Mouse (Mus musculus) liver, embryonic 13.5 days (tissue): ENCODE results near the gene Tdg. TPM values are rescaled to one million over a fixed set of nuclear protein-coding genes. Genes with fewer than 3 reads are reported as not detected.

ENCODE experiments used
- ATAC-seq: fragments of 200-750 bp; cut with Nextera tagmentation; 2 replicates; pipeline ENCODE4 v1.8.0; 2017; ENCODE audit warnings: low read depth, mild to moderate bottlenecking, moderate number of reproducible peaks, moderate library complexity
- DNase-seq: peaks from one replicate; pipeline ENCODE4 v3.0.0; 2022
- H3K27ac ChIP-seq: fragments of 300-500 bp; sonication (generic); 2 replicates; pipeline ENCODE4 v1.5.1; 2015; ENCODE audit warnings: moderate library complexity, mild to moderate bottlenecking, inconsistent platforms
- H3K27me3 ChIP-seq: fragments of 300-500 bp; sonication (generic); 2 replicates; pipeline ENCODE4 v1.6.1; 2015; ENCODE audit warnings: mild to moderate bottlenecking, inconsistent platforms
- H3K36me3 ChIP-seq: fragments of 300-500 bp; sonication (generic); 2 replicates; pipeline ENCODE4 v1.6.1; 2015; ENCODE audit warnings: mild to moderate bottlenecking, inconsistent platforms
- H3K4me1 ChIP-seq: fragments of 300-500 bp; sonication (generic); replicated peaks from 2 replicates; pipeline ENCODE4 v1.6.1; 2015; ENCODE audit warnings: inconsistent platforms
- H3K4me2 ChIP-seq: fragments of 300-500 bp; sonication (generic); 2 replicates; pipeline ENCODE4 v1.6.1; 2015; ENCODE audit warnings: inconsistent platforms, mild to moderate bottlenecking, moderate library complexity
- H3K4me3 ChIP-seq: fragments of 300-500 bp; sonication (generic); replicated peaks from 2 replicates; pipeline ENCODE4 v1.5.1; 2015; ENCODE audit warnings: mild to moderate bottlenecking, inconsistent platforms
- H3K9ac ChIP-seq: fragments of 300-500 bp; sonication (generic); 2 replicates; pipeline ENCODE4 v1.6.1; 2015; ENCODE audit warnings: mild to moderate bottlenecking, inconsistent platforms
- H3K9me3 ChIP-seq: fragments of 300-500 bp; sonication (generic); replicated peaks from 2 replicates; pipeline ENCODE4 v1.6.1; 2016; ENCODE audit warnings: inconsistent platforms
- WGBS: fragments of 180-500 bp; shearing (Covaris S2); methylation state at CpG from one replicate; pipeline ENCODE4 v1.1.7; 2015; ENCODE audit not compliant: insufficient replicate concordance; 5-methylcytosine and 5-hydroxymethylcytosine counted together
- polyA plus RNA-seq: library from polyadenylated mRNA; unstranded; fragments of >200 nt; fragmentation: Nextera tagmentation; extraction: Ambion mirVana; gene quantifications from 2 replicates; pipeline ENCODE4 v1.2.1, GENCODE M21; 2015

The Tdg gene
- polyA plus RNA-seq, 1 experiment from 2014 or later, result 52.0 TPM

GRCm38 (mm10) chr10:82666436-82667234, 37.0 kb downstream of the Tdg start:
- H3K27ac ChIP-seq, result no peak overlapping the region
- no peaks in the 10 kb centered on the region for H3K36me3 ChIP-seq
- H3K9me3 ChIP-seq, result no peaks in the 10 kb centered on the region
- peak; percentile 58 for DNase-seq
- H3K9ac ChIP-seq, result peak overlapping the region; percentile 41; the same call in 1 of the 2 replicates
- WGBS, result 15% methylated on average over 22 of the region's 22 CpGs
- peaks cover 5% of the 10 kb centered on the region for H3K4me1 ChIP-seq
- ATAC-seq, result peak; percentile 82
- H3K4me3 ChIP-seq, result no peak overlapping the region
- H3K4me2 ChIP-seq, result peak overlapping the region; percentile 51
- no peaks in the 10 kb centered on the region for H3K27me3 ChIP-seq

- H3K4me1 ChIP-seq, result peaks cover 5% of the 10 kb centered on the region
- DNase-seq, result no peak
Measured at GRCm38 (mm10) chr10:82670205-82670604, 40.6 kb downstream of the Tdg start.

GRCm38 (mm10) chr10:82676949-82677348, 47.3 kb downstream of the Tdg start:
- no peak overlapping the region for H3K4me3 ChIP-seq
- H3K27me3 ChIP-seq, result no peaks in the 10 kb centered on the region; the same call in 1 of the 2 replicates
- H3K4me2 ChIP-seq, result no peak overlapping the region
- no peak for ATAC-seq
- no peaks in the 10 kb centered on the region for H3K36me3 ChIP-seq
- no peak for DNase-seq
- WGBS, result 66% methylated on average over 6 of the region's 6 CpGs
- H3K9ac ChIP-seq, result no peak overlapping the region
- no peaks in the 10 kb centered on the region for H3K9me3 ChIP-seq
- no peak overlapping the region for H3K27ac ChIP-seq
- no peaks in the 10 kb centered on the region for H3K4me1 ChIP-seq

More at GRCm38 (mm10) chr10:82670205-82670604, 40.6 kb downstream of the Tdg start:
- ATAC-seq, result no peak
- Histone ChIP-seq H3K9ac (no peak overlapping the region), H3K4me2 (no peak overlapping the region), H3K9me3 (no peaks in the 10 kb centered on the region), H3K27ac (no peak overlapping the region), H3K27me3 (no peaks in the 10 kb centered on the region), H3K36me3 (no peaks in the 10 kb centered on the region), H3K4me3 (no peak overlapping the region)
- 34% methylated on average over 6 of the region's 6 CpGs for WGBS

GRCm38 (mm10) chr10:82680769-82681168, 51.1 kb downstream of the Tdg start:
- no peak overlapping the region for H3K9ac ChIP-seq
- H3K4me2 ChIP-seq, result no peak overlapping the region
- H3K4me1 ChIP-seq, result peaks cover 10% of the 10 kb centered on the region
- DNase-seq, result no peak
- no peaks in the 10 kb centered on the region for H3K36me3 ChIP-seq
- no peak overlapping the region for H3K4me3 ChIP-seq
- H3K27ac ChIP-seq, result no peak overlapping the region
- 73% methylated on average over 5 of the region's 5 CpGs for WGBS
- no peaks in the 10 kb centered on the region; the same call in 1 of the 2 replicates for H3K27me3 ChIP-seq
- H3K9me3 ChIP-seq, result no peaks in the 10 kb centered on the region
- no peak for ATAC-seq

GRCm38 (mm10) chr10:82681639-82682038, 52.0 kb downstream of the Tdg start:
- DNase-seq (no peak), ATAC-seq (no peak)
- H3K27ac ChIP-seq, result no peak overlapping the region

GRCm38 (mm10) chr10:82685440-82685839, 55.8 kb downstream of the Tdg start:
- H3K36me3 ChIP-seq, result no peaks in the 10 kb centered on the region
- peaks cover 14% of the 10 kb centered on the region for H3K4me1 ChIP-seq
- H3K4me3 ChIP-seq, result no peak overlapping the region
- peaks cover 14% of the 10 kb centered on the region for H3K27me3 ChIP-seq
- no peak overlapping the region for H3K4me2 ChIP-seq
- H3K9ac ChIP-seq, result no peak overlapping the region
- H3K27ac ChIP-seq, result no peak overlapping the region; the same call in 1 of the 2 replicates
- ATAC-seq, result peak; percentile 94
- 21% methylated on average over 2 of the region's 2 CpGs for WGBS
- DNase-seq, result peak; percentile 29
- H3K9me3 ChIP-seq, result no peaks in the 10 kb centered on the region

More at GRCm38 (mm10) chr10:82681639-82682038, 52.0 kb downstream of the Tdg start:
- Histone ChIP-seq H3K4me3 (no peak overlapping the region), H3K9me3 (no peaks in the 10 kb centered on the region), H3K9ac (no peak overlapping the region), H3K36me3 (no peaks in the 10 kb centered on the region), H3K4me2 (no peak overlapping the region), H3K27me3 (no peaks in the 10 kb centered on the region; the same call in 1 of the 2 replicates), H3K4me1 (peaks cover 12% of the 10 kb centered on the region)
- WGBS, result 74% methylated on average over 7 of the region's 7 CpGs

GRCm38 (mm10) chr10:82689681-82690211, 60.1 kb downstream of the Tdg start:
- ATAC-seq, result no peak
- no peak overlapping the region for H3K4me2 ChIP-seq
- 46% methylated on average over 7 of the region's 7 CpGs for WGBS
- H3K4me1 ChIP-seq, result peaks cover 18% of the 10 kb centered on the region
- H3K9ac ChIP-seq, result no peak overlapping the region
- peaks cover 26% of the 10 kb centered on the region for H3K27me3 ChIP-seq
- H3K4me3 ChIP-seq, result no peak overlapping the region
- H3K9me3 ChIP-seq, result no peaks in the 10 kb centered on the region
- no peak overlapping the region for H3K27ac ChIP-seq
- no peaks in the 10 kb centered on the region for H3K36me3 ChIP-seq
- DNase-seq, result no peak

GRCm38 (mm10) chr10:82690494-82690893, 60.9 kb downstream of the Tdg start, which contains the start of gene Glt8d2:
TSS of gene Glt8d2 (minus strand) at chr10:82690650.
- H3K9me3 ChIP-seq, result no peaks in the 10 kb centered on the region
- H3K4me1 ChIP-seq, result peaks cover 11% of the 10 kb centered on the region
- no peaks in the 10 kb centered on the region for H3K36me3 ChIP-seq
- DNase-seq (no peak), ATAC-seq (no peak)
- H3K4me3 ChIP-seq, result no peak within 1 kb of the TSS
- H3K4me2 ChIP-seq, result peak within 1 kb of the TSS; percentile 35; the same call in 1 of the 2 replicates
- peaks cover 26% of the 10 kb centered on the region for H3K27me3 ChIP-seq
- H3K27ac ChIP-seq, result no peak within 1 kb of the TSS
- H3K9ac ChIP-seq, result no peak within 1 kb of the TSS
- WGBS, result 10% methylated on average over 14 of the region's 14 CpGs

- Histone ChIP-seq H3K4me3 (no peak within 1 kb of the TSS), H3K36me3 (no peaks in the 10 kb centered on the region), H3K27me3 (peaks cover 7% of the 10 kb centered on the region), H3K9me3 (no peaks in the 10 kb centered on the region), H3K27ac (peak within 1 kb of the TSS; percentile 6; the same call in 1 of the 2 replicates), H3K9ac (no peak within 1 kb of the TSS), H3K4me2 (no peak within 1 kb of the TSS), H3K4me1 (peaks cover 39% of the 10 kb centered on the region)
- DNase-seq, result no peak
- ATAC-seq, result no peak
- 25% methylated on average over 5 of the region's 5 CpGs for WGBS
Measured at GRCm38 (mm10) chr10:82695956-82696355, 66.3 kb downstream of the Tdg start, which contains the start of gene Hcfc2. TSS of gene Hcfc2 (plus strand) at chr10:82696160.

GRCm38 (mm10) chr10:82696453-82697079, 66.9 kb downstream of the Tdg start:
- no peak overlapping the region for H3K4me2 ChIP-seq
- no peaks in the 10 kb centered on the region for H3K36me3 ChIP-seq
- no peak for ATAC-seq
- H3K27ac ChIP-seq, result peak overlapping the region; percentile 6; the same call in 1 of the 2 replicates
- whole genome bisulfite sequencing, result 26% methylated on average over 4 of the region's 4 CpGs
- peaks cover 39% of the 10 kb centered on the region for H3K4me1 ChIP-seq
- H3K9me3 ChIP-seq, result no peaks in the 10 kb centered on the region
- no peak overlapping the region for H3K4me3 ChIP-seq
- no peak overlapping the region for H3K9ac ChIP-seq
- peaks cover under 1% of the 10 kb centered on the region; the same call in 1 of the 2 replicates for H3K27me3 ChIP-seq
- DNase-seq, result no peak

GRCm38 (mm10) chr10:82697305-82697898, 67.8 kb downstream of the Tdg start:
- H3K36me3 ChIP-seq, result 0 out of 2 replicates have a peak, but pooled peaks cover 5% of the 10 kb centered on the region
- no peak overlapping the region for H3K4me3 ChIP-seq
- peaks cover 39% of the 10 kb centered on the region for H3K4me1 ChIP-seq
- no peaks in the 10 kb centered on the region for H3K9me3 ChIP-seq
- no peak overlapping the region for H3K27ac ChIP-seq
- DNase-seq (peak; percentile 3), ATAC-seq (no peak)
- H3K4me2 ChIP-seq, result no peak overlapping the region
- no peaks in the 10 kb centered on the region for H3K27me3 ChIP-seq
- WGBS, result 50% methylated on average over 3 of the region's 3 CpGs
- H3K9ac ChIP-seq, result no peak overlapping the region
